Mouse (Mus musculus): Measurements from ENCODE around the gene Sfr1.

Gene Sfr1

GRCm38 (mm10) chr19:47731071-47731881 is at the start of gene Sfr1:
TSS of gene Sfr1 (plus strand) at chr19:47731682.
- peak; percentile 99 to 100 for DNase-seq

- no peak for DNase-seq
Observed at GRCm38 (mm10) chr19:47689592-47689991, 41.9 kb upstream of the Sfr1 start.

DNA sequence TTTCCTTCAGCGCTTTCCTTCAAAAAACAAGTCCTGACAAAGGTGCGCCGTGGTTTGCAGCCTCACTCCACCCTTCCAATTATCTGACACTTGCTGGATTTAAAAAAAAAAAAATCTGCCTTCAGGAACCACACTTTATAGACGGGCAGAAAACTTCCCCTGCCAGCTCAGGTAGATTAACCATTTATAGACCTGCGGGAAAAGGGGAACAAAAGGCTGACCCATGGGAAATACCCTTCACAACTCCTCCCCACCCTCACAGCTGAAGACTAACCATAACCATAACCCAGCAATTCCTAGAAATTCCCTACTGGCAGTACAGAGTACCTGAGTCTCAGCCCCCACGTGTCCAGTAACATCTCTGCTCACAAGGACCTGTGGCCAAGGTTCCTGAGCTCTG is 39.5 kb upstream of the Sfr1 start, which contains the start of gene Col17a1:
Gene Col17a1 (minus strand): TSS at position 101 of the 400 bp plus-strand sequence.
- no peak for DNase-seq

GRCm38 (mm10) chr19:47695725-47696124 is 35.8 kb upstream of the Sfr1 start:
- DNase-seq: no peak

DNA sequence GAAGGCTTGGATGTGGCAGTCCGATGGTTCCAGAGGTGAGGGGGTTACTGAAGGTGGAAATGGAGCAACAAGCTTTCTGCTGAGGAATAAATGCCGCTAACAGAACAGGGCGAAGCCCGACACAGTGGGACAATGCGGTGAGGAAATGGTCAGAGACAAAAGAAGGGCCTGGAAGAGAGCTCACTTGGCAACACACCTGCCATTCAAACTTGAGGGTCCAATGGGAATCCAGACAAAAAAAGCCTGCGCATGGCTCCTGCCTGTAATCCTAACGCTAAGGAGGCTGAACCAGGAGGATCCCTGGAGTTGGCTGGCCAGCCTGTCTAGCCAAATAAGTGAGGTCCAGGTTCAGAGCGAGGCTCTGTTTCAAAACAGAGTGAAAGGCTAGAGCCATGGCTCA is 35.1 kb upstream of the Sfr1 start:
- DNase-seq: no peak

DNA sequence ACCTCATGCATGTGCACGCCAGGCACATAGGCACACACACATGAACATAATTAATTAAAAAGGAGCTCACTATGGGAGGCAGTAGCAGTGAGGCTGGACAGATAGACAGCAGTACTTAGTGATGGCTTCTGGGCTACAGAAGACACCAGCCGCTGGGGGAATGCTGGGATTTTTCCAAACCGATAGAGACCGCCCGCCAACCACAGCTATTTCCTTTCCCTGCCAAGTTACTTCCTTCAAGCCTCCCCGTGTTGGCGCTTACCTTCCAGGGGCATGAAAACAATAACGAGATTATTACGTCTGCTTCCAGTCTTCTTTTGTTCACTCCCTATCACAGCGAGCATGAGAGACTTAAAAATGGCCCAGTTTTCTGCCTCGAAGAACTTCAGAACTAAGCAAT is 34.4 kb upstream of the Sfr1 start:
- no peak for DNase-seq

GRCm38 (mm10) chr19:47698266-47698665 is 33.2 kb upstream of the Sfr1 start:
- DNase-seq: no peak

DNA sequence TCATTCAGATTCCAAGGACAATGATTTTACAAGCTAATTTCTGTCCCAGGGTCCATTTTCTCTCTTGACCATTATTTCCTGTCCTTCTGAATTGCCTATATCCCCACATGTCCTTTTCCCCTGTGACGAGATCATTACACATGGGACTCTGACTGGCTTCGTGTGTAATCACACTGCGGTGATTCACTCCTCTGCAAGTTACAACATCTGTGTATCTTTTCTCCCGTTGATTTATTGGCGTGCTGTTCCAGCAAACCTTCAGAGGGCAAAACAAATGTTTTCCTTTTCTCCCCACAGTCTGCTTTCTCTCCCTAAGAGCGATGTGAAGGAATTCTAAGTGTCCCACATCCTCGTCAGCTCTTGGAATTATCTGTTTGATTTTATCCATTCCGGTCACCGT is 31.7 kb upstream of the Sfr1 start:
- no peak for DNase-seq

- no peak for DNase-seq
Observed at GRCm38 (mm10) chr19:47700509-47700908, 31.0 kb upstream of the Sfr1 start.

DNA sequence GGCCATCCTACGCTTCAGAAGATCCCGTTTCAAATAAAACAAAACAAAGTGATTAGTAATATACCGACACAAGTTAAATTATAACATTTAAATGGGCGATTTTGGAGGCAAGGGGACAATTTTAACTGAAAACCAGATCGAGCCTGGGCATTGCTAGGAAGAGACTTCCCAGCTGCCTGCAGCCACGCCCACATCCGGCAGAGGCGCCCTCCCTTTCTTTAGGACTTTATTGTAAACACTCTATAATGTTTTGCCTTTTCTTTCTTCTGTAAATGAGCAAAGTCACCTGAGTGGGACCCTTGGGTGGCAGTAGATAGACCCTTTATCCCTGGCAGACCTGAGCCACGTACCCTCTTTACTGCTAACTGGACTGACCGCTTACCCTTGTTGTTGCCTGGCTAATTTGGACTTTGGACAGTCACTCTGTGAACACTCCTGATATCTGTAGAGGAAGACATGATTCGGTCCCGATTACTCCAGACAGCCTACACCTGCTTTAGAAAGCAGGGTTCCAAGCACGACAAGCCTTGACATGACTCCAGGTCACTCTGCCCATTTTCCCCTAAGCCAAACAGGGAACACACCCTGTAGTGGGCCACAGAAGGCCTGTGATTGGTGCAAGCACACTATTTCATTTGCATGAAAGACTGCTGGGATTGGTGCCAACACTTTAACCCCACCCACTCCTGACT is 26.3 kb upstream of the Sfr1 start:
- DNase-seq: no peak

DNA sequence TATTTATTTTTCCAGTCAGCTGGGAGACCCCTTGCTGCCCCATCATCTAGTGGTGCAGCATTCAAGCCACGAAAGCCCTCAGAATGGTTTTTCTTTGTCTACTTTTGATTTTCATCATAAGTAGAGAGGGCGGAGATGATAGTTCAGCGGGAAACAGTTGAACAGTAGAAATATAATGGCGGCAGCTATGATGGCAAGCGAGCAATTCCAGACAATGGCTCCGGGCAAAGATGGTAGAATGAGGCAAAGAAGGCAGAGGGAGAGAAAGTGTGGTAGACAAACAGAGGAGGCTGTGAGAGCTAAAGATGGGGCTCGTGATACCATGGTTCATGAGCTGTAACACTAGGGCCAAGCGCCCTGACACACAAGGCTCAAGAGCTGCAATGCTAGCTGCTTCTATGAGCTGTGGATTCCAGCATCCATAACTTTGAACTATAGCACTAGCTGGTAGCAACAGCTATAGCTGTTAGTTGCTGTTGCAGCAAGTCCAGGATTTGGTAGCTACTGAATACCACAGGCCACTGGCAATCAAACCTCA is 25.6 kb upstream of the Sfr1 start:
- no peak for DNase-seq

DNA sequence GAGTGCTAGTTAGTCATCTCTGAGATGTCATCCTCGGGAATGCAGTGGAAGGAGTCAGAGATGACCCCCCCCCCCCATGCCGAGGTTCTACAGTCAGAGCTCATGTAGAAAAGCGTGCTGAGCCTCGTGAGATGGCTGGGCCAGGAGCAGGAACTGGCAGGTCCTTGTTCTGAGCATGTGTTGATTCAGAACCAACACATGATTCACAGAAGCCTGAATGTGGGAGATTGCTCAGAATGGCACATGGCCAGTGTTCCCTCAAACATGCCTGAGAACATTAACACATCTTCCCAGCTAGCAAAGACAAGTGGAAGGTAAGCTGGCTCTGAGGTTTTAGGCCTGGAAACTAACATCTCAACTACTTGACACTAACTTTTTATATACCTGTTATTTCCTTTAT is 21.1 kb upstream of the Sfr1 start:
- no peak for DNase-seq

- no peak for DNase-seq
Observed at GRCm38 (mm10) chr19:47713457-47713856, 18.0 kb upstream of the Sfr1 start.

DNA sequence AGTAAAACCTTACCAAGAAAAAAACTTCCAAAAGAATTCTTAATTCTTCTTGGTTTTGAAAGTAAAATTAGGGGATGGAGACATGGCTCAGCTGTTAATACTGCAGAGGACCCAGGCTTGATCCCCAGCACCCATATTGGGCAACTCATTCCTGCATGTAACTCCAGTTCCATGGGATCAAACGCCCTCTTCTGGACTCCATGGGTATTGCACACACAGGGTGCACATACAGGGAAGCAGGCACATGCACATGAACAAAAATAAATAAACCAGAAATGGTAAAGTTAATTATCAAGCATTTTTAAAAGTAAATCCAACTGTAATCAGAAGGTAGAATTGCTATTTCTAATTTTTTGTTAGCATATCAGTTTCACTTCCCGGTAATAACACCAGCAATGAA is 15.3 kb upstream of the Sfr1 start:
- no peak for DNase-seq

GRCm38 (mm10) chr19:47719147-47719546 is 12.3 kb upstream of the Sfr1 start:
- DNase-seq: no peak

DNA sequence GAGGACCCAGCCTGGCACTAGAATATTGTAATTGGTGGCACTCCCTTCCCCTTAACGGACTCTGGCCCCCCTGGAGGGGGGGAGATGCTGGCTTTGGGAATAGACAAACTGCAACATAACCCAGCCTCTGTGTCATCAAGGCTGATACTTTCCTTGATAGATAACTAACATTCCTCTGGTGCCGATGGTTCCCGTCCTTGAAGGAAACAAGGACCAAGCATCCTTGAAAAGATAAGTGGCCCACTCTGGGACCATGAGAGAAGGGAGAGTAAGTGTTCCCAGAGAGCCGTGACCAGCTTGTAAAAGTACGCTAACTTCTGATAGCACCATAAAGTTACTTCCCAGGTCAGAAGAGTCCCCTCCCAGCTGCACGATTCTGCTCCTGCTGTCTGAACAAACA is 9.0 kb upstream of the Sfr1 start:
- no peak for DNase-seq

DNA sequence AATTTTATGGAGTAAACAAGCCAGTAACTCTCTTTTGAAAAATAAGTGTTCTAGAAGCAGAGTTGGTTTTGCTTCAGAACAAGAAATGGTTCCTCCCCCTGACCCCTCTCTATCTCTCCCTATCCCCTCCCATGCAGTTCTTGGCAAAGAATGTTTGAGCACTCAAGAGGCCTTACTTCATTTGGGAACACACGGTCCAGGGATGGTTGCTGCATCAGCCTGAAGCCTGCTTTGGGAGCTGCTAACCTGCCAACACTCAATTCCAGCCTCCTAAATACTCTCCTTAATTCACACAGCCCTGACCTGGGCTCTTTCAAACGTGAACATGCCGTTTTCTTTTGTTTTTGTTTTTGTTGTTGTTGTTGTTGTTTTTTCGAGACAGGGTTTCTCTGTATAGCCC is 6.6 kb upstream of the Sfr1 start:
- DNase-seq: no peak

- no peak for DNase-seq
Observed at GRCm38 (mm10) chr19:47725643-47726140, 5.8 kb upstream of the Sfr1 start.

DNA sequence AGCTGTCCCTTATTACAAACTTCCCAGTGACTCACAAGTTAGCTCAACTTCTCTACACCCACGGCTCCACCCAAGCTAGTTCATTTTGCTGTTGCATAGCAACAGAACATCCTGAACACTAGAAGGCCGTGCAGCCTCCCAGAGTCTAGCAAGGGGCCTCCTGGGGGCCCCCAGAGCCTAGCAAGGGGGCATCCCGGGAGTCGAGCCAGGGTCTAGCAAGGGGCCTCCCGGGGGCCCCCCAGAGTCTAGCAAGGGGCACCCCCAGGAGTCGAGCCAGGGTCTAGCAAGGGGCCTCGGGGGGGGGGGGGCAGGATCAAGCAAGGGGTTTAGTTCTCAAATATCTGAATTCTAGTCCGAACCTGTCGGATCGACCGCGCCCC is 801 bp upstream of the Sfr1 start:
- peak in 1 of 2 experiments; percentile 48 for DNase-seq

GRCm38 (mm10) chr19:47731931-47732330 is 449 bp downstream of the Sfr1 start:
- DNase-seq: peak in 1 of 2 experiments; percentile 88

GRCm38 (mm10) chr19:47747072-47747471 is 15.6 kb downstream of the Sfr1 start:
- no peak for DNase-seq

GRCm38 (mm10) chr19:47748950-47749349 is 17.5 kb downstream of the Sfr1 start:
- DNase-seq: no peak

DNA sequence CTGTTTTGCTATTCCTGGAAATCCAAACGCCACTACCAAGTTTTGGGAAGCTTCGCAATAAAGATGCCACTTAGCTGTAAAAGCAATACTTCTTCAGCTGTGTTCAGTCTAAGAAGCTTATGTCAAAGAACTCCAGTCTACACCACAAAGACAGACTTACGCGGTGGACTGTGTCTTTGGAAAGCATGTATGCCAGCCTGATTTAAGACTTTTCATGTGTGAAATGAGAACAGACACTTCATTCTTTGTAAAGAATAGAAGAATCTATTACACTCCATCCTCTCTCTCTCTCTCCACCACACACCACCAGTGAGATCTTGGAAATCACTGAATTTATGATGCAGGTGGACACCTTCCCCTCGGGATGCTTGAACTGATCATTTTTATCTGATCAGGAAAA is 18.9 kb downstream of the Sfr1 start:
- no peak for DNase-seq

- no peak for DNase-seq
Observed at GRCm38 (mm10) chr19:47752456-47752855, 21.0 kb downstream of the Sfr1 start.

Data from cerebellum, postnatal 25 days (tissue).